In genomic region chr3:137864988-137865982, GRCm38 (mm10) we compare ENCODE assay signal across 8 mouse cellular contexts. TPM values are rescaled to one million over a fixed set of nuclear protein-coding genes. Genes with fewer than 3 reads are reported as not detected.
A peak's percentile ranks its signal among the peaks of the same experiment; 100 is the strongest.
DNase-seq lines count a peak whose midpoint lies in the region; ATAC-seq and TF ChIP-seq lines count a peak whose summit lies in the region.

No protein-coding gene starts in this region.

- DNase-seq in CD4-positive helper T cell, adult 2 months (ENCODE audit: low read depth, low spot score): peak; percentile 94
- peak; percentile 98 for DNase-seq in brain, adult 2 months (ENCODE audit: low read depth, low spot score)
- DNase-seq in heart, adult 9 months (ENCODE audit: low spot score in 2 of 2): peak; percentile 58 to 72
- DNase-seq in liver: peak; percentile 96
- DNase-seq in spleen, postnatal 36 days (ENCODE audit: low spot score in 2 of 2): peak; percentile 80 to 87

- peak overlapping the region; percentile 42 for H3K4me2 ChIP-seq in kidney, embryonic 14.5 days (replicated peaks; ENCODE audit: low read depth, low read length)

- WGBS in kidney, embryonic 14.5 days: under 1% methylated on average over 70 of the region's 74 CpGs

- H3K9me3 ChIP-seq in kidney, embryonic 14.5 days (ENCODE audit: control insufficient read depth, low read length): no peaks in the 10 kb centered on the region

- peak overlapping the region; percentile 93 for H3K4me3 ChIP-seq in embryonic fibroblast, embryonic 13.5 days (ENCODE audit: insufficient read depth, low read length)
- H3K4me3 ChIP-seq in kidney, embryonic 14.5 days (ENCODE audit: low read length): peak overlapping the region; percentile 83

- 0 out of 2 replicates have a peak, but pooled peaks have one; percentile 41 for TF ChIP-seq POLR2A in embryonic fibroblast, embryonic 13.5 days (IDR thresholded peaks at IDR 0.05; ENCODE audit: low read depth, low read length)

- peak; percentile 90 for TF ChIP-seq CTCF in embryonic fibroblast, embryonic 13.5 days (IDR thresholded peaks at IDR 0.05; ENCODE audit: borderline replicate concordance, insufficient read depth, low read length)

- H3K4me1 ChIP-seq in embryonic fibroblast, embryonic 13.5 days (ENCODE audit: control insufficient read depth, insufficient read depth, low read length): peaks cover 6% of the 10 kb centered on the region; the same call in 1 of the 2 replicates
- 0 out of 2 replicates have a peak, but pooled peaks cover 3% of the 10 kb centered on the region for H3K4me1 ChIP-seq in kidney, embryonic 14.5 days (ENCODE audit: control insufficient read depth, insufficient read depth, low read length)

- H3K9ac ChIP-seq in kidney, embryonic 14.5 days (ENCODE audit: low read depth, low read length): peak overlapping the region; percentile 98

- H3K27me3 ChIP-seq in kidney, embryonic 14.5 days (ENCODE audit: control insufficient read depth, insufficient read depth, low read length): no peaks in the 10 kb centered on the region

- ATAC-seq in kidney, embryonic 14.5 days (ENCODE audit: low FRiP score, low TSS enrichment): peak; percentile 59
- peak; percentile 36 for ATAC-seq in monocyte, adult 5-6 weeks (replicated peaks; ENCODE audit: insufficient number of reproducible peaks, low FRiP score, low TSS enrichment, poor library complexity, severe bottlenecking)

- peaks cover 10% of the 10 kb centered on the region; the same call in 1 of the 2 replicates for H3K36me3 ChIP-seq in kidney, embryonic 14.5 days (ENCODE audit: control insufficient read depth, insufficient read depth, low read length)

- H3K27ac ChIP-seq in embryonic fibroblast, embryonic 13.5 days (ENCODE audit: insufficient read depth, low read length): peak overlapping the region; percentile 85
- H3K27ac ChIP-seq in kidney, embryonic 14.5 days (ENCODE audit: low read depth, low read length): peak overlapping the region; percentile 99

RNA-seq across cellular contexts. Expression of gene H2afz, which starts 1.0 kb away (rescaled TPM):
- polyA plus RNA-seq in embryonic fibroblast, embryonic 13.5 days (2011; ENCODE audit: insufficient read length, low read depth, missing spikeins): 224 and 311 TPM in 2 replicates
- polyA plus RNA-seq in kidney, embryonic 14.5 days (2014; fragmentation: Nextera tagmentation; extraction: Ambion mirVana): 2,687 and 3,357 TPM in 2 replicates
- 654 to 930 TPM (median 732 TPM) in 3 replicates for total RNA-seq in monocyte, adult 5-6 weeks (2017)

RNA-seq across cellular contexts. Expression of gene Dnajb14, which starts 2.2 kb away (rescaled TPM):
- 16.2 and 16.4 TPM in 2 replicates for polyA plus RNA-seq in embryonic fibroblast, embryonic 13.5 days (2011; ENCODE audit: insufficient read length, low read depth, missing spikeins)
- 12.2 and 12.3 TPM in 2 replicates for polyA plus RNA-seq in kidney, embryonic 14.5 days (2014; fragmentation: Nextera tagmentation; extraction: Ambion mirVana)
- total RNA-seq in monocyte, adult 5-6 weeks (2017): 14.1 to 21.8 TPM (median 15.1 TPM) in 3 replicates

RNA-seq across cellular contexts. Expression of gene Lamtor3, which starts 53.0 kb away (rescaled TPM):
- polyA plus RNA-seq in embryonic fibroblast, embryonic 13.5 days (2011; ENCODE audit: insufficient read length, low read depth, missing spikeins): 67.2 and 73.9 TPM in 2 replicates
- polyA plus RNA-seq in kidney, embryonic 14.5 days (2014; fragmentation: Nextera tagmentation; extraction: Ambion mirVana): 111 TPM in 2 replicates
- total RNA-seq in monocyte, adult 5-6 weeks (2017): 96.2 to 100 TPM (median 98.7 TPM) in 3 replicates

Comparison
In these comparisons a context has a peak if more than half of its experiments do, and no peak if none do; other contexts are left out.
1. Peak in every context shown above with its lines: DNase-seq, ATAC-seq, H3K4me3 ChIP-seq and H3K27ac ChIP-seq.